Comparison of ENCODE assay signal across 9 mouse cellular contexts in the genomic region with DNA sequence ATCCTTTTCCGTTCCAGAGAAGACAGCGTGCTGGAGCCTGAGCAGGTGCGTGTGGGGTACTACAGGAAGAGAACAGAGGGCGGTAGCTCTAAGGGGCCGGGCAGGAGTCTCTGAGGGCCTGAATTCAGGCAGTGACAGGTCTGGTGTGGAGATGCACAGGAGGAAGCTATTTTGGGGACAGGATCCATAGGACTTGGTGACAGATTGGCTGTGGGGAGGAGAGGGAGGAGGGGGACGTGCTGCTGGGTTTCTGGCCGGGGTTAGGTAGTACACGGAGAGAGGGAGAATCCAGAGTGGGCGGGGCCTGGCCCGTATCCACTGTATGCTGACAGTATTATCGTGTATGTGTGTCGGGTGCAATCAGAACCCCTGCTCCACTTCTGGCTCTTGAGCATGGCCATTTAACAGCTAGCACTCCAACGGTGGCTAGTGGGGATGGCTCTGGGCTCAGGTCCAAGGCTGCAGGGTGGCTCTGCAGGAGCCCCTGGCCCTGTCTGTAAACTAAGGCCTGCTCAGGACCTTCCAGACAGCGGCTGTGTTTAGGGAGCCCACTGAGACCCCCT. TPM values are rescaled to one million over a fixed set of nuclear protein-coding genes. Genes with fewer than 3 reads are reported as not detected.
DNase-seq lines count a peak whose midpoint lies in the region; ATAC-seq and TF ChIP-seq lines count a peak whose summit lies in the region.
"Had no signal": no experiment of that assay in that cellular context is flagged by ENCODE, and none has a peak within 500 bp of the region (broad histone marks: within the 10 kb centered on the region; RNA-seq: fewer than 3 reads in every experiment).

No protein-coding gene starts in this region.

- no peak overlapping the region for H3K4me3 ChIP-seq in intestine, postnatal 0 days (ENCODE audit: low read depth, low read length)
- H3K4me3 ChIP-seq in neural tube, embryonic 14.5 days (ENCODE audit: low read depth, low read length), result no peak overlapping the region
- H3K4me3 ChIP-seq: megakaryocyte, embryonic 14.5 days had no signal

- H3K9ac ChIP-seq in intestine, postnatal 0 days (ENCODE audit: low read depth, low read length), result no peak overlapping the region
- no peak overlapping the region for H3K9ac ChIP-seq in neural tube, embryonic 14.5 days (replicated peaks; ENCODE audit: low read depth, low read length)

- WGBS in intestine, postnatal 0 days, result 24% methylated on average over 14 of the region's 14 CpGs
- WGBS in neural tube, embryonic 14.5 days, result 21% methylated on average over 14 of the region's 14 CpGs

- no peak for ATAC-seq in intestine, postnatal 0 days
- peak; percentile 83 for ATAC-seq in neural tube, embryonic 14.5 days (ENCODE audit: low read depth)

- DNase-seq in heart, adult 11 months, result peak; percentile 93
- no peak for DNase-seq in heart, postnatal 25 days (ENCODE audit: low spot score)
- peak; percentile 98 for DNase-seq in cerebellum, adult 8-10 months
- peak; percentile 49 for DNase-seq in gastrocnemius, postnatal 10 days
- no peak for DNase-seq in ovary, postnatal 14 days (ENCODE audit: low spot score)
- no peak for DNase-seq in yolk sac, embryonic 10.5 days (ENCODE audit: low spot score)

- H3K9me3 ChIP-seq in intestine, postnatal 0 days (ENCODE audit: control insufficient read depth), result no peaks in the 10 kb centered on the region
- H3K9me3 ChIP-seq in neural tube, embryonic 14.5 days (ENCODE audit: control insufficient read depth, low read length), result no peaks in the 10 kb centered on the region
- H3K9me3 ChIP-seq: megakaryocyte, embryonic 14.5 days had no signal

- 0 out of 2 replicates have a peak overlapping the region, but pooled peaks have one; percentile 10 for H3K4me2 ChIP-seq in intestine, postnatal 0 days (replicated peaks; ENCODE audit: low read depth)
- H3K4me2 ChIP-seq in neural tube, embryonic 14.5 days (ENCODE audit: low read depth, low read length), result 0 out of 2 replicates have a peak overlapping the region, but pooled peaks have one; percentile 26

- H3K36me3 ChIP-seq in intestine, postnatal 0 days (ENCODE audit: control insufficient read depth, insufficient read depth), result no peaks in the 10 kb centered on the region
- no peaks in the 10 kb centered on the region for H3K36me3 ChIP-seq in neural tube, embryonic 14.5 days (ENCODE audit: control insufficient read depth, insufficient read depth, low read length)

- no peak for TF ChIP-seq CTCF in intestine, postnatal 0 days (IDR thresholded peaks at IDR 0.05; ENCODE audit: low read depth)

- no peaks in the 10 kb centered on the region for H3K4me1 ChIP-seq in intestine, postnatal 0 days (replicated peaks; ENCODE audit: control insufficient read depth, insufficient read depth, low read length)
- peaks cover 7% of the 10 kb centered on the region; the same call in 1 of the 2 replicates for H3K4me1 ChIP-seq in neural tube, embryonic 14.5 days (ENCODE audit: control insufficient read depth, insufficient read depth, low read length)
- H3K4me1 ChIP-seq: megakaryocyte, embryonic 14.5 days had no signal

- no peak overlapping the region for H3K27ac ChIP-seq in intestine, postnatal 0 days (ENCODE audit: low read depth, low read length)
- no peak overlapping the region for H3K27ac ChIP-seq in neural tube, embryonic 14.5 days (ENCODE audit: low read depth, low read length)

- H3K27me3 ChIP-seq in intestine, postnatal 0 days (replicated peaks; ENCODE audit: control insufficient read depth, insufficient read depth, low read length), result no peaks in the 10 kb centered on the region
- no peaks in the 10 kb centered on the region for H3K27me3 ChIP-seq in neural tube, embryonic 14.5 days (ENCODE audit: control insufficient read depth, insufficient read depth, low read length)

- intact Hi-C loops in heart, postnatal 25 days (cut with DNase I), result no loop called here

RNA-seq across cellular contexts. Expression of gene Adcy1, which starts 7.8 kb away (rescaled TPM):
- total RNA-seq in heart, postnatal 25 days (2021), result 1 to 10 TPM; 2.2 to 2.5 TPM
- total RNA-seq in gastrocnemius, postnatal 10 days (2021), result 1 to 10 TPM; 4.4 to 4.7 TPM
- 0.40 and 0.52 TPM in 2 replicates for polyA plus RNA-seq in intestine, postnatal 0 days (2015; fragmentation: Nextera tagmentation; extraction: Ambion mirVana)
- polyA plus RNA-seq in neural tube, embryonic 14.5 days (2014; fragmentation: Nextera tagmentation; extraction: Ambion mirVana), result 18.1 and 24.2 TPM in 2 replicates

Comparison
In these comparisons a context has a peak if more than half of its experiments do, and no peak if none do; other contexts are left out.
1. DNase-seq: peak in heart, adult 11 months (single experiment), cerebellum, adult 8-10 months (single experiment) and gastrocnemius, postnatal 10 days (single experiment); none in heart, postnatal 25 days (single experiment), ovary, postnatal 14 days (single experiment) and yolk sac, embryonic 10.5 days (single experiment).